Mouse (Mus musculus) liver, postnatal 0 days (tissue): ENCODE measurements at regions not wholly inside any gene's neighbourhood (a gene's known extent, or its start where the extent isn't known, plus 50 kb on each side); places are given as distances from the start of the nearest gene placed in this dataset.

Experiments used
- ATAC-seq: fragments of 200-750 bp; cut with Nextera tagmentation; 2 replicates; pipeline ENCODE4 v1.8.0; 2017; ENCODE audit warnings: mild to moderate bottlenecking, moderate library complexity
- DNase-seq: peaks from one replicate; pipeline ENCODE4 v3.0.0-alpha.2; 2016
- H3K27ac ChIP-seq: fragments of 300-500 bp; sonication (generic); 2 replicates; pipeline ENCODE4 v1.5.1; 2014; ENCODE audit warnings: antibody characterized with exemption, moderate library complexity, mild to moderate bottlenecking, low read depth
- H3K27me3 ChIP-seq: fragments of 300-500 bp; sonication (generic); 2 replicates; pipeline ENCODE4 v1.6.1; 2014; ENCODE audit warnings: low read length, control low read depth, mixed read lengths; ENCODE audit not compliant: insufficient read depth
- H3K36me3 ChIP-seq: fragments of 300-500 bp; sonication (generic); replicated peaks from 2 replicates; pipeline ENCODE4 v1.6.1; 2014; ENCODE audit warnings: mild to moderate bottlenecking, control low read depth, low read length, moderate library complexity, mixed read lengths; ENCODE audit not compliant: insufficient read depth
- H3K4me1 ChIP-seq: fragments of 300-500 bp; sonication (generic); 2 replicates; pipeline ENCODE4 v1.6.1; 2014; ENCODE audit warnings: antibody characterized with exemption, mild to moderate bottlenecking, control low read depth; ENCODE audit not compliant: insufficient read depth
- H3K4me2 ChIP-seq: fragments of 300-500 bp; sonication (generic); 2 replicates; pipeline ENCODE4 v1.6.1; 2014; ENCODE audit warnings: low read depth, mild to moderate bottlenecking, low read length, moderate library complexity, mixed read lengths
- H3K4me3 ChIP-seq: fragments of 300-500 bp; sonication (generic); 2 replicates; pipeline ENCODE4 v1.5.1; 2014; ENCODE audit warnings: low read depth, low read length
- H3K9ac ChIP-seq: fragments of 300-500 bp; sonication (generic); replicated peaks from 2 replicates; pipeline ENCODE4 v1.6.1; 2014; ENCODE audit warnings: mild to moderate bottlenecking, moderate library complexity
- H3K9me3 ChIP-seq: fragments of 300-500 bp; sonication (generic); 2 replicates; pipeline ENCODE4 v1.6.1; 2016; ENCODE audit warnings: mild to moderate bottlenecking, control low read depth, low read length, mixed read lengths
- CTCF ChIP-seq: sonication (generic); IDR thresholded peaks from 2 replicates; pipeline ENCODE4 v1.5.1; 2016; ENCODE audit warnings: antibody characterized with exemption, low read depth
- EP300 ChIP-seq: IDR thresholded peaks from 2 replicates; pipeline ENCODE4 v1.6.1; 2016; ENCODE audit warnings: antibody characterized with exemption, low read depth, mild to moderate bottlenecking
- WGBS: fragments of 180-500 bp; shearing (Covaris S2); extraction: QIAGEN DNeasy Blood & Tissue Kit; methylation state at CpG from one replicate; pipeline ENCODE4 v1.1.7; 2014; ENCODE audit not compliant: insufficient replicate concordance; 5-methylcytosine and 5-hydroxymethylcytosine counted together

- no peaks in the 10 kb centered on the region for H3K4me1 ChIP-seq
- ATAC-seq (no peak), DNase-seq (no peak)
- 69% methylated on average over 3 of the region's 3 CpGs for WGBS
- TF ChIP-seq EP300 (no peak), CTCF (no peak)
- H3K36me3 ChIP-seq = no peaks in the 10 kb centered on the region
- no peak overlapping the region for H3K9ac ChIP-seq
- H3K4me3 ChIP-seq = no peak overlapping the region
- no peak overlapping the region for H3K27ac ChIP-seq
- H3K9me3 ChIP-seq = no peaks in the 10 kb centered on the region
- no peak overlapping the region for H3K4me2 ChIP-seq
- H3K27me3 ChIP-seq = no peaks in the 10 kb centered on the region
Measured at GRCm38 (mm10) chr10:113034356-113034755, 105.6 kb upstream of the Atxn7l3b start.

- 80% methylated on average over 4 of the region's 4 CpGs for WGBS
- no peaks in the 10 kb centered on the region for H3K9me3 ChIP-seq
- TF ChIP-seq EP300 = no peak
- no peak overlapping the region for H3K4me3 ChIP-seq
- ATAC-seq = no peak
- H3K27ac ChIP-seq = no peak overlapping the region
- no peaks in the 10 kb centered on the region for H3K4me1 ChIP-seq
- H3K9ac ChIP-seq = no peak overlapping the region
- H3K4me2 ChIP-seq = no peak overlapping the region
- no peaks in the 10 kb centered on the region for H3K27me3 ChIP-seq
- DNase-seq = no peak
- no peaks in the 10 kb centered on the region for H3K36me3 ChIP-seq
Measured at GRCm38 (mm10) chr10:113032870-113033269, 104.1 kb upstream of the Atxn7l3b start.

- WGBS = 17% methylated on average over 5 of the region's 5 CpGs
- Histone ChIP-seq H3K27me3 (no peaks in the 10 kb centered on the region), H3K9ac (no peak overlapping the region), H3K27ac (no peak overlapping the region), H3K4me3 (no peak overlapping the region), H3K36me3 (no peaks in the 10 kb centered on the region), H3K9me3 (no peaks in the 10 kb centered on the region), H3K4me2 (peak overlapping the region; percentile 32; the same call in 1 of the 2 replicates), H3K4me1 (no peaks in the 10 kb centered on the region)
- DNase-seq = no peak
- no peak for ATAC-seq
- TF ChIP-seq CTCF (peak; percentile 57), EP300 (no peak)
Measured at GRCm38 (mm10) chr10:113027300-113027699, 98.5 kb upstream of the Atxn7l3b start.

GRCm38 (mm10) chr10:113024633-113025032 is 95.8 kb upstream of the Atxn7l3b start:
- no peak overlapping the region for H3K4me3 ChIP-seq
- H3K9ac ChIP-seq = no peak overlapping the region
- H3K27me3 ChIP-seq = no peaks in the 10 kb centered on the region
- DNase-seq (no peak), ATAC-seq (no peak)
- no peaks in the 10 kb centered on the region for H3K9me3 ChIP-seq
- H3K36me3 ChIP-seq = no peaks in the 10 kb centered on the region
- H3K27ac ChIP-seq = no peak overlapping the region
- no peak overlapping the region for H3K4me2 ChIP-seq
- H3K4me1 ChIP-seq = no peaks in the 10 kb centered on the region
- WGBS = 77% methylated on average over 1 of the region's 1 CpGs
- TF ChIP-seq CTCF = no peak
- TF ChIP-seq EP300 = no peak

DNA sequence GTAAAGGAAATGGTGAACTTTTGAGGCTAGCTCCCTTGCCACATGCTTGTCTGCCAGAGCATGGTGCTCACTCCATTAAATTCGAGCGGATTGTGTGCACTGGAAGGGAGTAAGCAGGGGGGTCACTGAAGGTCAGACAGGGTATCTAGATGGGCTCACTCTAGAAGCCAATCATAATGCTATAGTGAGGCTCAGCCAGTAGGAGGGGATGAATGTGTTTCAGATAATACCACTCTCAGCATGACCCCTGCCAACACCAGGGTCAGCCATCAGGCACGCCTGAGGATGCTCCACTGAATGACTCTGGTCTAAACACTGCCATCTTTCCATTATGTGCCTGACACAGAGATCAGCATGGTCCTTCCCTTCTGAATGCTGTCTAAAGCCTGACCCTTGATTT is 80.3 kb upstream of the Atxn7l3b start:
- Histone ChIP-seq H3K27me3 (no peaks in the 10 kb centered on the region), H3K36me3 (no peaks in the 10 kb centered on the region), H3K9me3 (no peaks in the 10 kb centered on the region), H3K4me2 (no peak overlapping the region), H3K4me3 (no peak overlapping the region), H3K27ac (no peak overlapping the region), H3K9ac (no peak overlapping the region), H3K4me1 (no peaks in the 10 kb centered on the region)
- DNase-seq (no peak), ATAC-seq (no peak)
- WGBS = 45% methylated on average over 3 of the region's 3 CpGs
- no peak for TF ChIP-seq CTCF
- no peak for TF ChIP-seq EP300

DNA sequence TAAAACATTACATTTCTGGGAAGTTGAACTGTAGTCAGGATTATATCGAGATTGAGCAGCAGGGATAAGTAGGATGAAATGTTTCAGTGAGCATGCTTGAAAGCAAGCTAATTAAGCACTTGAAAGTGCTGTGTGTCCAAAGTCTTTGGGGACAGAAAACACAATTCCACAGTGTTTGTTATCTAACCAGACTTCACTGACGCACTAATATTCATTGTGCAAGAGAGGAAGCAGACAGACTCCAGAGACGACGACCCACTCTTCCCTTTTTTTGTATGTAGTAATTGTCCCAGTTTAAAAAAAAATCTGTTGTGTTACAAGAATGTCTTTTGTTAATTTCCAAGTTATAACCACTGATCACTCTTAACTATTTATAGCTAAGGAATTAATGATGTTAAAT is 61.9 kb upstream of the Atxn7l3b start:
- no peak for DNase-seq
- H3K36me3 ChIP-seq = no peaks in the 10 kb centered on the region
- TF ChIP-seq CTCF (no peak), EP300 (no peak)
- no peak overlapping the region for H3K4me3 ChIP-seq
- H3K9ac ChIP-seq = no peak overlapping the region
- H3K4me1 ChIP-seq = no peaks in the 10 kb centered on the region
- 31% methylated on average over 4 of the region's 4 CpGs for WGBS
- no peak overlapping the region for H3K4me2 ChIP-seq
- no peak overlapping the region for H3K27ac ChIP-seq
- no peak for ATAC-seq
- no peaks in the 10 kb centered on the region for H3K9me3 ChIP-seq
- no peaks in the 10 kb centered on the region for H3K27me3 ChIP-seq

GRCm38 (mm10) chr10:112982697-112983096 is 53.9 kb upstream of the Atxn7l3b start:
- no peaks in the 10 kb centered on the region for H3K27me3 ChIP-seq
- no peak overlapping the region for H3K27ac ChIP-seq
- H3K4me2 ChIP-seq = no peak overlapping the region
- H3K9ac ChIP-seq = no peak overlapping the region
- no peaks in the 10 kb centered on the region for H3K4me1 ChIP-seq
- ATAC-seq (peak; percentile 62), DNase-seq (no peak)
- no peak overlapping the region for H3K4me3 ChIP-seq
- 72% methylated on average over 1 of the region's 1 CpGs for WGBS
- H3K9me3 ChIP-seq = no peaks in the 10 kb centered on the region
- TF ChIP-seq CTCF (no peak), EP300 (no peak)
- no peaks in the 10 kb centered on the region for H3K36me3 ChIP-seq
